Mouse (Mus musculus) CH12.LX (cell line): ENCODE data around the gene Crtc2.
A peak's percentile ranks its signal among the peaks of the same experiment; 100 is the strongest.

Source experiments
- CTCF ChIP-seq, 2 experiments: IDR thresholded peaks in 1 of 2; conservative IDR thresholded peaks in 1 of 2; 2 replicates each; pipeline ENCODE4 v1.5.1; 2011 to 2012; ENCODE audit warnings: low read depth in 2 of 2, low read length in 2 of 2, improper control_type of control experiment in 1 of 2, inconsistent platforms in 1 of 2, mild to moderate bottlenecking in 1 of 2, moderate library complexity in 1 of 2
- EP300 ChIP-seq: IDR thresholded peaks from 2 replicates; pipeline ENCODE4 v1.6.1; 2011; ENCODE audit warnings: low read length, improper control_type of control experiment
- MAX ChIP-seq: IDR thresholded peaks from 2 replicates; pipeline ENCODE4 v1.6.1; 2011; ENCODE audit warnings: low read length, improper control_type of control experiment

GRCm38 (mm10) chr3:90224331-90224730 is 29.6 kb upstream of the Crtc2 start:
- peak in 1 of 2 experiments; percentile 29; a peak in 2 of 4 replicates for TF ChIP-seq CTCF (conservative IDR thresholded peaks at IDR 0.05 in 1 of 2, IDR thresholded peaks at IDR 0.05 in 1 of 2; ENCODE audit: low read depth in 2 of 2, low read length in 2 of 2)
- no peak for TF ChIP-seq EP300
- no peak for TF ChIP-seq MAX
